Mouse (Mus musculus): ENCODE data around the gene Prss8. TPM values are rescaled to one million over a fixed set of nuclear protein-coding genes. Genes with fewer than 3 reads are reported as not detected.
"Not testable (repeated sequence)": the region's sequence is repeated elsewhere in the genome, so short reads cannot be mapped to it uniquely, and the experiment has no call there.

Gene Prss8
- polyA plus RNA-seq, 1 experiment from 2014 or later, result 5.3 TPM

DNA sequence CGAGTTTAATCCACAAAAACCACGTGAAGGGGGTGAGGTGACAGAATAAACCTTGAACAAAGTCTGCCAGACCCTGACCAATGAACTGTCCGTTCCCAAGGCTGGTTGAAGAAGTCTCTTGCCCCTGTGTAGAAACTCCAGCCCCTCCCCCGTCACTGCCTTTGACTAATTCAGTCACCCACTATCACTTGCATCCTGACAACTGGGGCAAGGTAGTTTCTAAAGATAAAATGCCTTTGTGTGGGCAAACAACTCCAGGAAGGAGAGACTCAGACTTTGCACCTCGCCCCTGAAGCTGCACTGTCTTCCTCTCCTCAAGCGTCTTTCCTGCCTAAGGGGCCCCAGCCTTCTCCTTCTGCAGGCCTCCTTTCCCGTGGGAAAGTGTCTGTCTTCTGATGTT lies 29.9 kb downstream of the Prss8 start:
- H3K27ac ChIP-seq, result no peak overlapping the region
- 57% methylated on average over 7 of the region's 7 CpGs for WGBS
- no peaks in the 10 kb centered on the region for H3K9me3 ChIP-seq
- no peak overlapping the region for H3K4me3 ChIP-seq
- no peaks in the 10 kb centered on the region for H3K27me3 ChIP-seq (ENCODE audit: insufficient read depth, poor library complexity, severe bottlenecking)
- H3K4me1 ChIP-seq (replicated peaks), result peaks cover 20% of the 10 kb centered on the region
- H3K36me3 ChIP-seq, result peaks cover under 1% of the 10 kb centered on the region; the same call in 1 of the 2 replicates
- DNase-seq (ENCODE audit: low spot score), result no peak

DNA sequence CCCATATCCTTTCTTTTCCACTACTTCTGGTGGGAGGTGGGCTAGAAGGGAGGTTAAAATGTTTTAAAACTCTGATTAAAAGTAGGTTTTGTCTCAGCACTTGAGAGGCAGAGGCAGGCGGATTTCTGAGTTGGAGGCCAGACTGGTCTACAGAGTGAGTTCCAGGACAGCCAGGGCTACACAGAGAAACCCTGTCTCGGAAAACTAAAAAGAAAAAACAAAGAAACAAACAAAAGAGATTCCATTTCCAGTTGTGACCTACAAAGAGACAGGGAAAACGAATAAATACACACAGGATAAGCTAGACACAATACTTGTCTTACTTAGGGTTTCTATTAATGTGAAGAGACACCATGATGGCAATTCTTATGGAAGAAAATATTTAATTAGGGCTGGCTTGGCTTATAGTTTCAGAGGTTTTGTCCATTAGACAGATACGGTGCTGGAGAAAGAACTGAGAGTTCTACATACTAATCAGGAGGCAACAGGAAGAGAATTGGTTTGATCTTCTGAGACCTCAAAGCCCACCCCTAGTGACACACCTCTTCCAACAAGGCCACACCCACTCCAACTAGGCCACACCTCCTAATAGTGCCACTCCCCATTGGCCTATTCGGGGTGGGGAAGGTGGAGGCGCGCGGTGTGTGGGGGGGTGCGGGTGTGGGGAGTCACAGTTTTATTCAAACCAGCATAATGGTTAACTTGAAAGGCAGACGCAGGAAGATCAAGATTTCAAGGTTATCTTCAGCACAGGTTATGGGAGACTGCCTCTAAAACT lies 31.5 kb downstream of the Prss8 start:
- H3K4me1 ChIP-seq (replicated peaks), result peaks cover 21% of the 10 kb centered on the region
- 36% methylated on average over 10 of the region's 10 CpGs for WGBS
- no peaks in the 10 kb centered on the region for H3K27me3 ChIP-seq (ENCODE audit: insufficient read depth, poor library complexity, severe bottlenecking)
- DNase-seq (ENCODE audit: low spot score), result no peak
- no peaks in the 10 kb centered on the region for H3K9me3 ChIP-seq
- peaks cover 4% of the 10 kb centered on the region for H3K36me3 ChIP-seq
- H3K27ac ChIP-seq, result no peak overlapping the region
- H3K4me3 ChIP-seq, result no peak overlapping the region

DNA sequence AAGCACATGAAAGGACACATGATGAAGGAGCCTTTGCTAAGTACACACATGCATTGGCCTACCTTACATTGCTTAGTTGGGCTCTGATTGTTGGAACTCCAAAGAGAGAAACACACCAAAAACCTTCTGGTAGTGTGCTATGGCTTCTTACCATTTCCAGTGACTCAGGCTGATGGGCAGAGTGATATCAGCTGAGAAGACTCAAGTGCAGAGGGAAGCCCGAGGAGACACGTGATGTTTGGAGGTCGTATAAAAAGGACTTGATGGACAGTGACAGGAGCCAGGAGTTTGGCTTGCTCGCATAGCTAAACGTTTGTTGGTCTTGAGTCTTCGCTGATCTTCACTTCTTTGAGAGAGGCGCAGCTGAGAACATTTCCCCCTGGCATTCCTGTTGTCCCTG lies 32.4 kb downstream of the Prss8 start:
- Histone ChIP-seq H3K27ac (no peak overlapping the region), H3K27me3 (ENCODE audit: insufficient read depth, poor library complexity, severe bottlenecking) (no peaks in the 10 kb centered on the region), H3K36me3 (peaks cover 12% of the 10 kb centered on the region), H3K4me3 (no peak overlapping the region), H3K9me3 (no peaks in the 10 kb centered on the region), H3K4me1 (replicated peaks) (peaks cover 21% of the 10 kb centered on the region)
- WGBS, result 88% methylated on average over 7 of the region's 7 CpGs
- DNase-seq (ENCODE audit: low spot score), result no peak

DNA sequence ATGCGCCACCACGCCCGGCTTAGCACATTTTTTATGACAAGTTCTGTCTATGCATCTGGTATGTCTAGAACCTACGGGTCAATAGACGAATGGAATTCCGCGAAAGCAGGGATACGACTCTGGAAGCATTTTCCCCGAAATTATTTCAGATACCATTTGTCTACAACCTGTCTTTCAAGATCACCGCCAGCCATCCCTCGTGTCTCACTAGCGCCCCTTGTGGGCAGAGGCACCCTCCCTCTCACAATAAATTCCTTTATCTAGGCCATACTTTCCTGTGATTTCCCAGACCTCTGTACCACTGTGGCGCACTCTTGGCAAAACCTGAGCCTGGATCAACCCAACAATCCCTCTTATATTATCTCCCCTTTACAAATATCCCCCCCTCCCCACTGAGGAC lies 33.5 kb downstream of the Prss8 start:
- H3K4me1 ChIP-seq (replicated peaks), result peaks cover 21% of the 10 kb centered on the region
- H3K9me3 ChIP-seq, result no peaks in the 10 kb centered on the region
- peak; percentile 56 for DNase-seq (ENCODE audit: low spot score)
- peaks cover 20% of the 10 kb centered on the region for H3K36me3 ChIP-seq
- 58% methylated on average over 13 of the region's 13 CpGs for WGBS
- no peaks in the 10 kb centered on the region for H3K27me3 ChIP-seq (ENCODE audit: insufficient read depth, poor library complexity, severe bottlenecking)
- no peak overlapping the region for H3K27ac ChIP-seq
- H3K4me3 ChIP-seq, result no peak overlapping the region

DNA sequence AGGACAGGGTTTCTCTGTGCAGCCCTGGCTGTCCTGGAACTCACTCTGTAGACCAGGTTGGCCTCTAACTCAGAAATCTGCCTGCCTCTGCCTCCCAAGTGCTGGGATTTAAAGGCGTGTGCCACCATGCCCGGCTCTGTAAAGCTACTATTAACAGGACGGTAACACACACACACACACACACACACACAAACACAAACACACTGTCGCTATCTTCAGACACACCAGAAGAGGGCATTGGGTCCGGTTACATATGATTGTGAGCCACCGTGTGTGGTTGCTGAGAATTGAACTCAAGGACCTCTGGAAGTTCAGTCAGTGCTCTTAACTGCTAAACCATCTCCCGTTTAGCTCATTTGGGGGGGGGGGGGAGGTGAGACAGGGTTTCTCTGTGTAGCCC lies 34.0 kb downstream of the Prss8 start:
- peak overlapping the region; percentile 59 for H3K4me3 ChIP-seq
- 64% methylated on average over 7 of the region's 7 CpGs for WGBS
- not testable (repeated sequence) for DNase-seq (ENCODE audit: low spot score); H3K27me3 ChIP-seq (ENCODE audit: insufficient read depth, poor library complexity, severe bottlenecking); H3K9me3 ChIP-seq
- H3K27ac ChIP-seq, result peak overlapping the region; percentile 50; the same call in 1 of the 2 replicates
- peaks cover 25% of the 10 kb centered on the region for H3K36me3 ChIP-seq
- peaks cover 21% of the 10 kb centered on the region for H3K4me1 ChIP-seq (replicated peaks)

DNA sequence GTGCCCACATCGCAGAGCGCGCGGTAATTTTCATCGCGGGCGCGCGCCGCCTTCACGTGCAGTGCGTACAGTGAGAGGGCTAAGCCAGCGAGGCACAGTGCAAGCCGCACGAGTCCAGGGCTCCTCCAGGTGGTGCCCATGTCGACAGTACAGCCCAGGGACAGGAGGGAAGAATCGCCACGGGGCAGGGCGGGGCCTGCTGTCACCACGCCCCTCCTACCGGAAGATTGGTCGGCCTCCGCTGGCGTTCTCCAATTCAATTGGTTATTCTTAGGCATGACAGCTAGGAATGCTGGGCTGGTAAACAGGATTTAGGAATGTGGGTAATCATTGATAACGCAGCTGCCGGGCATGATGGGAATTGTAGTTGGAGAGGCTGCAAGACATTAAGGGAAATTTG lies 34.5 kb downstream of the Prss8 start, which contains the start of the genes Gm21974 and Vkorc1:
TSS of gene Gm21974 (minus strand) at position 13 of the 400 bp plus-strand sequence.
TSS of gene Vkorc1 (minus strand) at position 176 of the 400 bp plus-strand sequence.
- Histone ChIP-seq H3K27ac (peak within 1 kb of the TSS; percentile 66), H3K4me1 (replicated peaks) (peaks cover 21% of the 10 kb centered on the region), H3K4me3 (peak within 1 kb of the TSS; percentile 59), H3K27me3 (ENCODE audit: insufficient read depth, poor library complexity, severe bottlenecking) (no peaks in the 10 kb centered on the region), H3K36me3 (peaks cover 30% of the 10 kb centered on the region), H3K9me3 (no peaks in the 10 kb centered on the region)
- peak; percentile 91 for DNase-seq (ENCODE audit: low spot score)
- WGBS, result under 1% methylated on average over 26 of the region's 26 CpGs

DNA sequence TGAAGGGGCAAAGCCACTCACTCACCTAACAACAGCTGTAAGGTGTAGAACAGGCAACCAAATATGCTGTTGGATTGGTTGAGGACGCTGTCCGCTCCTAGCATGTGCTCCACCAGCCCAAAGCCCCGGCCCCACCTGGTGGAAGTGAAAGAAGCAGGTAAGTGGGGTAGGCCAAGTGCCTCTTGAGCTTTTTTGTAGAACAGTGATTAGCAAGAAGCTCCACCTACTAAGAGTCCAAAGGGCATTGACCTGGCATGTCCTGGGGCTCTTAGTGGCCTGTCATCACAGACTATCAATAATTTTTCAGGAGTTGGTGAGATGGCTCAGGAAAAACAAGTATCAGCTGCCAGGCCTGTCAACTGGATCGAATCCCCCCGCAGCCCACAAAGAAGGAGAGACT lies 35.4 kb downstream of the Prss8 start:
- Histone ChIP-seq H3K4me3 (peak overlapping the region; percentile 59), H3K27ac (no peak overlapping the region), H3K4me1 (replicated peaks) (peaks cover 17% of the 10 kb centered on the region), H3K36me3 (peaks cover 39% of the 10 kb centered on the region), H3K27me3 (ENCODE audit: insufficient read depth, poor library complexity, severe bottlenecking) (no peaks in the 10 kb centered on the region), H3K9me3 (no peaks in the 10 kb centered on the region)
- 88% methylated on average over 5 of the region's 5 CpGs for WGBS
- DNase-seq (ENCODE audit: low spot score), result no peak

DNA sequence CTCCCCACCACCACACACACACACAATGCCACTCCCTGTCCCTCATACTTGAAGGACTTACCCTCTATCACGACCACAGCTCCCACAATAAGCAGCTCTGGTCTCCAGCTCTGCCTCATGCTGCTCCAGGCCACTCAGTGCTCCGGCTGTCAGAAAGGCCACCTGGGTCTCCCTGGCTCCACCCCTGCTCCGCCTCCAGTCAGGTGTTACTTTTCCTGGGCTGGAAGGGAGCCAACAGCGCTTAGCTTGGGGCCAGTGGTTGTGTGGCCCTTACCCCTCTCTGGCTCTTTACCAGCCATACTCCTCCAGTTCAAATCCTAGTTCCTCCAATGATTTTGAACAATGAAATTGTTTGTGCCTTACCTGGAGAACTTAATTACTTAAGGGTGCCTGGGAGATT lies 39.1 kb downstream of the Prss8 start, which contains the start of gene Prss53:
TSS of gene Prss53 (minus strand) at position 173 of the 400 bp plus-strand sequence.
- Histone ChIP-seq H3K9me3 (no peaks in the 10 kb centered on the region), H3K4me1 (replicated peaks) (peaks cover 13% of the 10 kb centered on the region), H3K36me3 (peaks cover 76% of the 10 kb centered on the region), H3K27ac (no peak within 1 kb of the TSS), H3K4me3 (no peak within 1 kb of the TSS), H3K27me3 (ENCODE audit: insufficient read depth, poor library complexity, severe bottlenecking) (no peaks in the 10 kb centered on the region)
- 28% methylated on average over 4 of the region's 4 CpGs for WGBS
- no peak for DNase-seq (ENCODE audit: low spot score)

DNA sequence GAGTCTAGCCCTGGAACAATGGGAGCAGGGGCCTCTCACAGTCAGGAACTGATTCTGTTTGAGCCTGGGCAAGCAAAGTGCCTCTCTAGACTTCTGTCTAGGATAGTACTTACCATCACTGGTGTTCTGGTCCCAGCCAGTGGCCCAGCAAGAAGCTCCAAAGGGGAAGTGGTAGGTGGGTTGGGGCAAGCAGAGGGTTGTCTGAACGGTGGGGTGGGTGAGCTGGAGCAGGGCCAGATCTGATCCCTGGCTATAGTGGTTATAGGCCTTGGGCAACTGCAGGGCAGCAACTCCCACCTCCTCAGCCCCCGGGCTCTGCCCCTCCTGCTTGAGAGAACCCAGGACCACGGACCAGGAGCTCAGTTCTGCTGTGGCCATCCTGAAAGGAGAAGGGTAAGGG lies 41.1 kb downstream of the Prss8 start:
- DNase-seq (ENCODE audit: low spot score), result no peak
- Histone ChIP-seq H3K27me3 (ENCODE audit: insufficient read depth, poor library complexity, severe bottlenecking) (no peaks in the 10 kb centered on the region), H3K36me3 (peaks cover 96% of the 10 kb centered on the region), H3K4me3 (no peak overlapping the region), H3K4me1 (replicated peaks) (peaks cover 14% of the 10 kb centered on the region), H3K9me3 (no peaks in the 10 kb centered on the region), H3K27ac (no peak overlapping the region)
- WGBS, result 88% methylated on average over 3 of the region's 3 CpGs

DNA sequence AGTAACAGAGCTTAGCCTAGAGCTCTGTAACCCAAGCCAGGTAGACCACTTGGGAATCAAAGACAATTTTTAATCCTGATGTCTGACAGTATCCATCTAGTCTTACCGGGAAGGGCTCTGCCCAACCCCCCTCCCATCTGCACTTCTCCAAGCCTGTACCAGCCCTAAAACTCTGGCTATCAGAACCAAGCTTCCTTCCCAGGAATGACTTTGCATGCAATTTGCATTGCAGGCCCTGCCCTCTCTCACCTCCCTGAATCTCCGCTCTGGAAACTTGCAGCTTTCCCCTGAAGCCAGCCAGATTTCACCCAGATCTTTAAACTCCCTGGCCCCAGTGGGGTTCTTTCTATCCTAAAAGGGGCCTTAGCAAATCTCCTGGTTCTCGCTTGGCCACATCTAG lies 42.1 kb downstream of the Prss8 start:
- Histone ChIP-seq H3K27me3 (ENCODE audit: insufficient read depth, poor library complexity, severe bottlenecking) (no peaks in the 10 kb centered on the region), H3K36me3 (peaks cover 97% of the 10 kb centered on the region), H3K4me3 (no peak overlapping the region), H3K4me1 (replicated peaks) (peaks cover 21% of the 10 kb centered on the region), H3K9me3 (no peaks in the 10 kb centered on the region), H3K27ac (no peak overlapping the region)
- DNase-seq (ENCODE audit: low spot score), result no peak
- WGBS, result 87% methylated on average over 3 of the region's 3 CpGs

DNA sequence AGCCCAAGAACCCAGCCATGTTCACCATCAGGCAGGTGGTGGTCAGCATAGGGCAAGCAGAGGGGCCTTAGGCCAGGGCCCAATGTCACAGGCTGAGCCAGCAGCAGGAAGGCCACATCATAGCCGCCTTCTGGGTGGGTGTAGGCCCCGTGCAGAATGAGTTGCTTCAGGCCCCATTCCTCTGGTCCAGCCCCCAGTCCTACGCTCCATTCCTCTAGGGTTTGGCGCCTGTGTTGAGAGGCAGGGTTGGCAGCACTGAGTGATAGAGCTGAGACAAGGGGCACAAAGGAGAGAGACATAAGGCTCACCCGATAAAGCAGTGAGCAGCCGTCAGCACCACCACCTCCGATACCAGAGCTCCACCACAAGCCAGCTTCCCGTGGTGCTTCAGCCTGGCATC lies 42.7 kb downstream of the Prss8 start:
- no peaks in the 10 kb centered on the region for H3K9me3 ChIP-seq
- H3K27ac ChIP-seq, result no peak overlapping the region
- H3K4me1 ChIP-seq (replicated peaks), result peaks cover 25% of the 10 kb centered on the region
- WGBS, result 89% methylated on average over 8 of the region's 8 CpGs
- peaks cover 98% of the 10 kb centered on the region for H3K36me3 ChIP-seq
- no peak overlapping the region for H3K4me3 ChIP-seq
- no peaks in the 10 kb centered on the region for H3K27me3 ChIP-seq (ENCODE audit: insufficient read depth, poor library complexity, severe bottlenecking)
- no peak for DNase-seq (ENCODE audit: low spot score)

DNA sequence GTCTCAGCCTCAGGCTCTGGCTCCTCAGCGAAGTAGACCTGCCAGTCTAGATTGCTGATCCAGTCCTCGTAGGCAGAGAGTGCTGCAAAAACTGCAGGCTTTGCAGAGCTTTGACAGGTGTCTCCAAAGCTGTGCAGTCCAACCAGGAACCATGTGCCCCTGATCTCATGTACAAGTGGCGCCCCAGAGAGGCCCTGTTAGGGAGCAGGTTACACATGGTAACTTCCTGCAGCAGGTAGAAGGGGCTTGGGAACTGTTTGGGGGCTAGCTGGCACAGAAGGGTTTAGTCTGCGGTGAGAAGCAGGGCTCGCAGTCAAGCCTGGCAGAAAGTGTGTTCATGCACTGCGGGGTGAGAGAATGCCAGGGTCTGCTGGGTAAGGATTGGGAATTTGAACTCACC lies 43.4 kb downstream of the Prss8 start:
- peaks cover 100% of the 10 kb centered on the region for H3K36me3 ChIP-seq
- H3K9me3 ChIP-seq, result no peaks in the 10 kb centered on the region
- no peak for DNase-seq (ENCODE audit: low spot score)
- H3K4me3 ChIP-seq, result no peak overlapping the region
- H3K4me1 ChIP-seq (replicated peaks), result peaks cover 25% of the 10 kb centered on the region
- 93% methylated on average over 6 of the region's 6 CpGs for WGBS
- H3K27me3 ChIP-seq (ENCODE audit: insufficient read depth, poor library complexity, severe bottlenecking), result no peaks in the 10 kb centered on the region
- H3K27ac ChIP-seq, result no peak overlapping the region

DNA sequence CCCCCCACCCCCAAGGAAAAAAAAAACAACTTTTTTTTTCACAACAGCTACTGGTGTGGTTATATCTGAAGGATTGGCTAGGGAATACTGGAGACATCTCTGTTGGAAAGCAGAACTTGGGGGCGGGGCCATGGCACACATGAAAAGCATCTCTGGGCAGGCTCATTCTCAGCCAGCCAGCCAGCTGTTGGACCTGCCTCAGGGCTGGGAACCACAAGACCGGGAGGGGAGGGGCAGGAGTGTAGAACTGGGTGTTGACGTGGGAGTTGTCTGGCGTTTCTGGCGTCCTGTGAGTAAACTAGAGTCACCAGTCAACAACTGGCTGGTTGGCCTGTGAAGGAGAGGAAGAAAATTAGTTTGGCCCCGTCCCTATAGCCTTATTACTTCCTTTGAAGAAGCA lies 44.0 kb downstream of the Prss8 start:
- Histone ChIP-seq H3K4me3 (no peak overlapping the region), H3K27ac (no peak overlapping the region), H3K4me1 (replicated peaks) (peaks cover 25% of the 10 kb centered on the region), H3K9me3 (no peaks in the 10 kb centered on the region), H3K27me3 (ENCODE audit: insufficient read depth, poor library complexity, severe bottlenecking) (no peaks in the 10 kb centered on the region), H3K36me3 (peaks cover 100% of the 10 kb centered on the region)
- WGBS, result 78% methylated on average over 6 of the region's 6 CpGs
- no peak for DNase-seq (ENCODE audit: low spot score)

Data from hindbrain, embryonic 10.5 days (tissue).